Mouse (Mus musculus) spleen, postnatal 4 days (tissue): Measurements from ENCODE around the gene Orai3.
"Not testable (repeated sequence)": the region's sequence is repeated elsewhere in the genome, so short reads cannot be mapped to it uniquely, and the experiment has no call there.

Source experiments
- DNase-seq, 2 experiments: peaks; one replicate each; pipeline ENCODE4 v3.0.0; 2022; ENCODE audit warnings: low spot score in 2 of 2

Orai3 gene

DNA sequence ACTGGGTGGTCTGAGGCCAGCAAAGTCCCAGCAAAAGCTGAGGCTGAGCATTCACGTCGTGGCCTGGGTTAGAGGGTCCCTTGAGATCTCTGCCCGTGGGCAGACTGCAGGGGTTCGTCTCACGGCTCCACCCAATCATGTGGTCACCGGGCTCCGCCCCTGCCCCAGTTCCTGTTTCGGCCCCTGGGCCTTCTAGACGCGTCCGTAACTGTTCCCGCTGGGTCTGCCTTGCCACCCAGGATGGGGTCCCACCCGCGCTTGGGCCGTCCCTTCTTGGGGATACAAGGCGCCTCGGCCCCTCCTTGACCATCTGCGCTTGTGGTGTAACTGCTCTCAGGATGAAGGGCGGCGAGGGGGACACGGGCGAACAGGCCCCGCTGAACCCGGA, at the start of gene Orai3:
Orai3 (plus strand) TSS at position 165 of the 388 bp plus-strand sequence.
- DNase-seq = peak; percentile 84 to 91

DNA sequence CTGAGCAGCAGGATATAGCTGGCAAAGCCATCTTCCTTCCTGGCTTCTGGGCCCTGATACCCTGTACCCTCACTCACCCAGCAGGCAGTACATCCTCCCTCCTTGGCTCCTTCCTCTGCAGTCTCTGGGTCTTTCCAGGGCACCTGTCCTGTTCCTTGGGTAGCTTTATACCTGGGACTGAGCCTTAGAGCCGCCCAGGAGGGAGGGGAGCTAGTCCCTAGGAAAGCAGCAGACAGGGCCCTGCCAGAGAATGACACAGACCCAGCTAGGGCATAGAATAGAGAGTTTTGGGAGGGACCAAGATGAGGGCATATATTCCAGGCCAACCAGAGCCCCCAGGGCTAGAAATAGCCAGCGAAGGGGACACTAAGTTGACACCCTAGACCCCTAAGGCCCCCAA, 44.1 kb upstream of the Orai3 start:
- no peak for DNase-seq

DNA sequence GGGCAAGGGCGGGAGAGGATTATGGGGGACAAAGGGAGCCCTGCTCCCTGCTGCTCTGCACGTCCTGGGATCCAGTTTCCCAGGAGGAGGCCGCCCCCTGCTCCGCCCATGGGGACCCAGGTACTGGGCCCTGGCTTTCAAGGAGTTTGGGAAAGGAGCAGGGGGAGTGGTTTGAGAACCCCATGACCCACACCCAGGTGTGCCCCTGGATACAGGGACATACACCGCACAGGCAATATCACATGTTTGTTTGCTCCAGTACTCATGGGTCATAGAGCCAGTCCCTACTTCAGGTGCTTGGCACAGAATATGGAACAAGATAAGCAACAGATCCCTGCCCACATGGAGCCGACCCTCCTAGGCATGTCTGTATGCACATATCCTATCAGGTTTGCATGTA, 43.7 kb upstream of the Orai3 start:
- no peak for DNase-seq

DNA sequence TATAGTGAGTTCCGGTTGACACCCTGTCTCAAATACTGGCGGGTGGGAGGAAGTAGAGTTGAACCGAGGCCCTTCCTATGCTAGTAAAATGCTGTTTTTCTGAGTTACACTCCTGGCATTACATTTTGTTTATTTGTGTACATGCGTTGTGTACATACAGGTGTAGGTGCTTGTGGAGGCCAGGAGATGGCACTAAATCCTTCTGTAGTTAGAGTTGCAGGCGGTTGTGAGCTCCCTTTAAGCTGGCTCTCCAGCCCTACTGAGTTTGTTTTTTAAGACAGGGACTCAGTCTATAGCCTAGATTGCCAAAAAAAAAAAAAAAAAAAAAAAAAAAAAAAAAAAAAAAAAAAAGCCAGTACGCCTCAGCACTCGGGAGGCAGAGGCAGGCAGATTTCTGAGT, 41.7 kb upstream of the Orai3 start:
- DNase-seq = no peak

DNA sequence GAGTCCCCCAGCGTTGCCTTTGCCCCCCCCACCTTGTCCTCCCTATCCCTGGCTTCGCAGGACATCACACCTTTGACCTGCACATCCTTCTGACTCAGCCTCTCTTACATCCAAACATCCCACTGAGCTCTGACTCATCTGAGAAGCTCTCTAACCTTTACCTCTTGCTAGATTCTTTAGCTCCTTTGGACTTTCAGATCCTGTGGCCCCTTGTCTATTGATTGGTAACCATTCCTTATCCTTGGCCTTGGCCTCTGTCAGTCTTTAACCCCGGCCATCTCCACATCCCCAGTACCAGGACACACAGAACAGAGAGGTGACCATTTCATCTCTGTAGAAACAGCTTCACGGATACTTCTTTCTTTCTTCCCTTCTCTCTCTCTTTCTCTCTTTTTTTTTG, 39.4 kb upstream of the Orai3 start:
- DNase-seq = no peak

DNA sequence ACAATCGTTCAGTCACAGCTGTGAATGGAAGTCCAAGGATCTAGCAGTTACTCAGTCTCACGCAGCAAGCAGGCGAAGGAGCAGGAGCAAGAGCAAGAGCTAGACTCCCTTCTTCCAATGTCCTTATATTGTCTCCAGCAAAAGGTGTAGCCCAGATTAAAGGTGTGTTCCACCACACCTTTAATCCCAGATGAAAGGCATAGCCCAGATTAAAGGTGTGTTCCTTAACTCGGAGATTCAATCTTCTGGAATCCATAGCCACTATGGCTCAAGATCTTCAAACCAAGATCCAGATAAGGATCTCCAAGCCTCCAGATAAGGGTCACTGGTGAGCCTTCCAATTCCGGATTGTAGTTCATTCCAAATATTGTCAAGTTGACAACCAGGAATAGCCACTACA, 37.5 kb upstream of the Orai3 start, which contains the start of gene Ctf2:
Ctf2 (minus strand) TSS at position 101 of the 400 bp plus-strand sequence.
- not testable (repeated sequence) for DNase-seq

DNA sequence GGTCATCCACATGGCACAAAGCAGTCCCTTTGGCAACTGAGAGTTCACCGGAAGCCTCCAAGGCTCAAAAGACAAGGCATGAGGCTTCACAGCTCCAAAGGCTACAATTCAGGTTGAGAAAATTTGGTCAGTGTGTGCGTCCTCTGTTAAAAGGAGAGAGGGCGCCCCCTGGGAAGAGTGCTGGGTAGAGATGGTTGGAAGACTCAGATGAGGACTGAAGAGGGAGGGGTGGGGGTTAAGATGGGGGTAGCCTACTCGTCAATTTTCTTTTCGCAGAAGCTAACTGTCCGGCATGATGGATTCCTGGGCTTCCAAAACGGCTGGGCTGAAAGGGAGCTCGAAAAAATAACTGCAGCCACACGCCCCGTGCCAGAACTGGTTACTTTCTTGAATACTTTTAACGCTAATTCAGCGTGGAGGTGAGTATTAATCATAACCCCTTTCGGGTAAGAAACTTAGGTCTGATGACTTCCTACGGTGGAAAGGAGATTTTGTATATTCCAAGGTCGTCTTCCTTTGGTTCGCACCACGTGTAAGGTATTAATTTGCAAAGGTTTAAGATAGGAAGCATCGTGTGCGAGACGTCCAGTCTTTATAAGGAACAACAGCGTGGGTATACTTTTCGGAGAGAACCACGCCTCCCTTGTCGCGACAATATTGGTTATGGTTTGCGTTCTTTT, 25.1 kb upstream of the Orai3 start, which contains the start of gene Fbxl19:
Fbxl19 (plus strand) TSS at position 178 of the 680 bp plus-strand sequence.
- DNase-seq = peak; percentile 65 to 82

DNA sequence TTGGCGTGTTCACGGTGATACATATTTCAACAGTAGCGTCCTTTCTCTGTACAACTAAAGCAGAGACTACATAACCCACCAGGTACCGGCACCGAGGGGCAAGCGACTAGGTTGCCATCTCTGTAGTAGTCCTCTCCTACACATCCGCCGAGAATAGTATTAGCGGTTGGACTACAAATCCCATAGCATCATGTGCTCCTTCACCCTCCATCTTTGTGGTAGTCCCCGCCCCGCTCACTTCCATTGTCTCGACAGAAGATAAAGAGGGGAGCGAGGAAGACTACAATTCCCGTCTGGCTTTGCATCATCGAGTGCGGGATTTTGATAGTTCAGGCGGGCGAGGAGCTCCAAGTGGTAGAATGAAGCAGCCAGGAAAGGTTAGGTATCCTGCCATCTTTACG, 24.4 kb upstream of the Orai3 start:
- peak; percentile 82 to 87 for DNase-seq

DNA sequence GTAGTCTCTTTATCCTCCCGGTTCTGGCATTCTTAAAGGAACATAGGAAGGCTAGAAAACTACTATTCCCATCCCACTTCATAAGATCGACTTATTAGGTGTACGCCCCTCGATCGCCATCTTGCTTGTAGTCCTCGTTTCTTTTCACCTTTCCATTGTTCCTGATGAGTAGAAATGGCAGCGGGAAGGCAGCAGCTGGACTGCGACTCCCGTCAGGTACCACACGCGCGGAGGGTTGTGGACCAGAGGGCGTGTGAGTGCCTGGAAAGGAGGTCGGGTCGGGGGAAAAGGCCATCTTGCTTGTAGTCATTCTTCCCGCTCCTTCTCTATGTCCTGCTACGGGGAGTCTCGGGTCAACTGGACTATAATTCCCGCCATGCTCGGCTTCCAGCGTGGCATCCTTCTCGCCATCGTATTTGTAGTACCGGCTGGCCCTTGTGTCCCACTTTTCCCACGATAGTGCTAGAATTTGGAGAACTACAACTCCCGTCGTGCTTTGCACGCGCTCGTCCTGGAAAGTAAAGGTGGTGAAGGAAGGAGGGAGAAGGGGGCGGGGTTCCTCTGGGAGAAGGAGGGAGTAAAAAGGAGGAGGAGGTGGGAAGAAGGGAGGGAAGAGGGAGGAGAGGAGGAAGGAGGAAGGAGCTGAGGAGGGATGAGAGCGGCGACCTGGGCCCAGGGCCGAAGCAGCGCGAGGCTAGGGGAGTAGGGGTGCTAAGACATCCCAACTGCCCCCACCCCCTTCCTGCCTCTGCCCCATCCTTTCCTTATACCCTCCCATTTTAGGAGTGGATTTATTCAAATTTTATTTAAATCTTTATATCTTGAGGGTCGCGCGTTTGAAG, 23.7 kb upstream of the Orai3 start:
- peak; percentile 72 to 81 for DNase-seq

DNA sequence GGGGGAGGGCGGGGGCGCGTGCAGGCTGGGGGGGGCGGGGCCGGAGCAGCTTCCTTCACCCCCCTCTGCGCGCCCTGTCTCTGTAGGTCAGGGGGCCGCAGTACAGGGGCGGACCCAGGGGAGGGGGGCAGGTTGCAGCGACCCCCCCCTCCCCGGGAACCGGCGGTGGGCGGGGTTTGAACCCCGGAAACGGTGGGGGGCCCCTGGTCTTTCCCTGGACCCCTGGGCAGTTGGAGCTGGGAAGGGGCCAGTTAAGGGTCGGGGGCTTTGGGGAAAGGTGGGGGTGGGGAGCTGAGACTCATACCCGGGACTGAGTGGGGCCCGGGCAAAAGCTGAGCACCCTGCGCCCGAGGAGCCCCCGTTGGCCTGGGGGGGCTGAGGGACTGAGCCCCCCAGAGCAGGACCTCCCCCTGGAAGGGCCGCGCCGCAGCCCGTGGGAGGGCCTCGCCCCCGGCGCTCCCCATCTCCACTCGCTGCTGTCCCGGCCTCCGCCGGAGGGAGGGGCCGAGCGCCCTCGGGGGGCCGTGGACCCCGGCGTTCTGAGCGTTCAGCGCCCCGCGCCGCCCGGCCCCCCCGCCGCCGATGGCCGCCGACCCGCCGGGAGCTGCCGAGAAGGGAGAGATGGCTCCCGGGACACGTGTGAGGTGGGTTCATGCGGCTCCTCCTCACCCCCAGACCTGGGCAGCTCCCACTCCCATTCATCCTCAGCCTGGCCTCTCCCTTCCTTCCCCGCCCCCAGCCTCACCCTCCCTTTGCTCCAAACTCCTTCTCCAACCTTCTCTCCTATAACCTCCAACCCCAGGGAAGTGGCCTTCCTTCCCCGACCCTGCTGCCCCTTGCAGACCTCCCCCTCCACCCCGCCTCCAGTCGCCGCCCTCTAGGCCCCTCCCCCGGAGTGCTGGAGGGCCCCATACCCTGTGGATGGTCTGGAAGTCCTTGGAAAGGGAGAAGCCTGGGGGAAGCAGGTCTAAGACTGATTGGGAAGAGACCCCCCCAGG, 22.8 kb upstream of the Orai3 start:
- no peak for DNase-seq

DNA sequence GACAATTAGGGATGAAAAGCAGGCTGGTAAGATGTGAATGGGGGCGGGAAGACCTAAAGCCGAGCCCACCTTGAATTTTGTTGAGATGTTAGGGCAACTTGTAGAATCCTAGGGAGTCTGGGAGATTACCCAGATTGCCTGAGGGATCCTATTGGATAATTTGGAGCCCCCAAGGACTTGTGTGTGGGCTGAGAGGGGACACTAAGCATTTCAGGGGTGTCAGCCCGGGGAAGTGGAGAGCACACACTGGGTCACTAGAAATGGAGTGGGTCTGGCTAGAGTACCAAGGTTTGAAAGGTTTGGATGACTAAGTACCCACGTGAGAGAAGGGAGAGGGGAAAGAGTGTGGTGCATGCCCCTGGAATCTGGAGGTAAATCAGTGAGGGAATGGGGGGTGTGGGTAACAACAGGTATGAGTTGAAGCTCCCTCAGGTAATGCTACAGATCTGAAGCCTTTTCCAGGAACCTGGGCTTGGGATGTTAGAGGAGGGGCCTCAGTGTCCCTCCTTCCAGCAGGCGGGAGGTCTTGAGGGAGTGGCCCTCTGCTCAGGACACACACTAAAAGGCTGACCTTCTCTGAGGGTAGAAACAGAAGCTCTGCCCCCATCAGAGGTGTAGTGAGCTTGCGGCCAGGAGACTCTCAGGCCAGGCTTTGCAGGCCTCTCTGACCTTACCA, 21.9 kb upstream of the Orai3 start:
- no peak for DNase-seq

DNA sequence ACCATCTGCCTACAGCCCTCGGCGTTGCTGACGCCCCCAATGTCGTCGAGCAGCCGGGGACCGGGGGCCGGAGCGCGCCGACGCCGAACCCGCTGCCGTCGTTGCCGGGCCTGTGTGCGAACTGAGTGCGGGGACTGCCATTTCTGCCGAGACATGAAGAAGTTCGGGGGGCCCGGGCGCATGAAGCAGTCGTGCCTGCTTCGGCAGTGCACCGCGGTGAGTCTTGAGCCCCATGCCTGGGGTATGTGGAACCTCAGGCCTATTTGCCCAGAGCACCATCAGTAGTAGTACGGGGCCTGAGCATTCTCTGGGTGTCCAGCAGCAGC, 21.4 kb upstream of the Orai3 start:
- no peak for DNase-seq

DNA sequence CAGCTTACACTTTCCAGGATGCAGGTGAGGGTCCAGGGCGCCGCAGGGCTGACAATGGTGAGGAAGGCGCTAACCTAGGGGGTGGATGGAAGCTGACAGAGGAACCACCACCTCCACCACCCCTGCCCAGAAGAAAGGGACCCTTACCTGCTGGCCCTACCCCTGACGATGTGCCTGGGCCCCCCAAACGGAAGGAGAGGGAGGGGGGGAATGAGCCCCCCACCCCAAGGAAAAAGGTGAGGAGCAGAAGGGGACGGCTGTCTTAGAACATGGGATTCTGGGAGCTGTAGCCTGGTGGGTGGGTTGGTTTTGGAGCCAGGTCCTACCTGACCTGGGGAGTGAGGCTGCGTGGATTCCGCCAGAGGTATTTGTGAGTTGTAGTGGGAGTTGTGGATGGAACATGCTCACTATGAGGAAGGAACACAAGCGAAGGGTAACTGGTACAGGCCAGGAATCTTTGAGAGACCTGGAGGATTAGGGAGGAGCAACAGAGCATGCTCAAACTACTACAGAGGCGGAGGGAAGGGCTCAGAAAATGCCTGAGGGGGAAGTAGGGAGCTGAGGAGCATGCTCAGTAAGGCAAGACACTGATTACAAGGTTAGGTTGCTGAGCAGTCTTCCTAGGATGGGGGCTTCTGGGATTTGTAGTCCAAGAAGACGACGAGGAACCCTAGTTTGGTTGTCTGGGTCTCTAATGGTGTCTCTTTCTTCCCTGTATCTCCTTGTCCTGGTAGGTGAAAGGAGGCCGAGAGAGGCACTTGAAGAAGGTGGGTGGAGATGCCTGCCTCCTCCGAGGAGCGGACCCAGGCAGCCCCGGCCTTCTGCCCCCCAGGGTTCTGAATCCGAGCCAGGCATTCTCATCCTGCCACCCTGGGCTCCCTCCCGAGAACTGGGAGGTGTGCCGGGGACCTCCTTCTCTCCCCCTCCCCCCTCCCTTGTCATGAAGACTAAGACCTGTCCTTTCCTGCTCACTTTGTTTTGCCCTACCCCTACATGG, 19.2 kb upstream of the Orai3 start:
- DNase-seq = no peak

DNA sequence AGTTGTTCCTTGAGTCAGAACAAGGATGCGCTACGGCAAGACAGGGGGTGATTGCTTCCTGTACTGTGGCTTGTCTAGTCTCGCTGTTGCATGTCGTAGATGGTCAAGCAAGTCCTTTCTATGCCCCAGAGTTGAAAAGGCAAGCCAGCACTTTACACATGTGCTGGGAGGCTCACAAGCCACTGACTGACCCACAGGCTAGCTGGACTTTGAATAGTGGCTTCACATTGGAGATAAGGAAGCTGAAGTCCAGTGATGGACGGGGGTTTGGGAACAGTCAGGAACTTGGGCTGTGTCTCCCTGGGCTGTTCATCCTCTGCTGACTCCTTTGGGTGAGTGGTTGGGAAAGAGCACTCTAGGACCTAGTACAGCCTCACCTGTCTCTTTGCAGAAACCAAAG, 18.0 kb upstream of the Orai3 start:
- no peak for DNase-seq

DNA sequence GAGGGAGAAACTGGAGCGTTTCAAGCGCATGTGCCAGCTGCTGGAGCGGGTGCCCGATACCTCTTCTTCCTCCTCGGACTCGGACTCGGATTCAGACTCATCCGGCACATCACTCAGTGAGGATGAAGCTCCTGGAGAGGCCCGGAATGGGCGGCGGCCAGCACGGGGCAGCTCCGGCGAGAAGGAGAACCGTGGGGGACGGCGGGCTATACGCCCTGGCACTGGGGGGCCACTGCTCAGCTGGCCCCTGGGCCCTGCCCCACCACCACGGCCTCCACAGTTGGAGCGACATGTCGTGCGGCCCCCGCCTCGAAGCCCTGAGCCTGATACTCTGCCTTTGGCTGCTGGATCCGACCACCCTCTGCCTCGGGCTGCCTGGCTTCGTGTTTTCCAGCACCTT, 17.5 kb upstream of the Orai3 start:
- DNase-seq = no peak

DNA sequence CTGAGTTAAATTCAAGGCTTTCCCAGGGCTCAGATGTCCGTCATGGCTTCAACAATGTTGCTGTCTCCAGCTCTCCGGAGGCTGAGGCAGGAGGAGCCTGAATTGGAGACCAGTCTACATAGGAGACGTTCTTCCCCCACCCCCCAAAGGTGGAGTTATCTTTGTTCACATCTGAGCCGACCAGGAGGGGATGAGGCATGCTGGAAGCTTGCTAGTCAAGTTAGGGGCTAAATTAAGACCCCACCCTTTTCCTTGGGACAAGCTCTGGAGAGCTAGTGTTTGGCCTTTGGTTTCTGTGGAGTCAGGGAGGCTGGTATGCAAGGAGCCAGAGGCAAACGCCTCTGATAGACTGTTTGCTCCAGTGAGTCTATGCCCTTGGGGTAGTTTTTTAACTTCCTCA, 16.5 kb upstream of the Orai3 start:
- DNase-seq = no peak

DNA sequence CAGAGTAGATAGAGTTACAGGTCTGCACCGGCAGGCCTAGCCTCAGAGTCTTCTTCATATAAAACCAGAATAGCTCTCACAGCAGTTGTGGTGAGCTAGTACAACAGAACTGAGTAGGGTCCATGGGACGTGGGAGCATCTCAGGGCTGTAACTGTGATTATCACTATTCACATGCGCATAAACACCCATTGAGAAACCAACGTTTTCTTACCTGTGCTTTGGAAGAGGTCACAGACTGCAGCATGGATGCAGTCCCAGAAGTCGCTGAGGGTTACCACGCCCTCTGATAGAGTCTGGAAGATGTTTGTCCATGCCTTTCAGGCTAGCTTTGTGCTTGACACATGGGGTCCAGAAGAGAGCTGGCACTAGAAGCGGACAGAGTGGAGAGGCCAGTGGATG, 15.9 kb upstream of the Orai3 start:
- DNase-seq = no peak

DNA sequence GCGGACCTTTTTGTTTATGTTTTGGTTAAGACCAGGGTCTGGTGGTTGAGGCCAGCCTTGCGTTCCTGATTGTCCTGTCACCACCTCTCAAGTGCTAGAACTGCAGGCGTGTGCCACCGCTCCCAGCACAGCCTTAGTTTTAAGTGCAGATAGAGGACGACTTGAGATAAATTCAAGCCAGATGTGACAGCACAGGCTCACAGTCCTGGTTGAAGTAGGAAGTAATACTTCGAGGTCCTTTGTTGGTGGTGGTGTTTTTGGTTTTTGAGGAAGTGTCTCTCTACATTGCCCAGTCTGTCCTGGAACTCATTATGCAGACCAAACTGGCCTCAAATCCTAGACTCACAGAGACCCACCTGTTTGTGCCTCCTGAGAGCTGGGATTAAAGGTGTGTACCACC, 9.9 kb upstream of the Orai3 start:
- DNase-seq = no peak

DNA sequence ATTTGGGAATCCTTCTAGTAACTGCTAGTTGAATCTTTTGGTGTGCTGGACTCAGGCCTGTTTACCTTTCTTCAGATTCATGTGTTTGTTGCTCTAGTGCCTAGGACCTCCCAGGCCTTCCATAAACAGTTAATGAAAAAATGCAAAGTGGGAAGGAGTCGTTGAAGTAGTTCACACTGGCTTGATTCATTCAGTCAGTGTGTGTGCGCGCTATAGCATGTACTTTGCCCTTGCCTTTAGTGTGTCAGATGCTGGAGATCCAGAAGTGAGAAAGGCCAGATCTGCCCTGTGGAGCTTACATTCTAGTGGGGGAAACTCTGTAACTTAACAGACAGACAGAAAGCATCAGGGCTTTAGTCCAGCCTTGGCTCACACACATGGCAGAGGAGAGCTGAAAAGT, 9.1 kb upstream of the Orai3 start:
- no peak for DNase-seq

DNA sequence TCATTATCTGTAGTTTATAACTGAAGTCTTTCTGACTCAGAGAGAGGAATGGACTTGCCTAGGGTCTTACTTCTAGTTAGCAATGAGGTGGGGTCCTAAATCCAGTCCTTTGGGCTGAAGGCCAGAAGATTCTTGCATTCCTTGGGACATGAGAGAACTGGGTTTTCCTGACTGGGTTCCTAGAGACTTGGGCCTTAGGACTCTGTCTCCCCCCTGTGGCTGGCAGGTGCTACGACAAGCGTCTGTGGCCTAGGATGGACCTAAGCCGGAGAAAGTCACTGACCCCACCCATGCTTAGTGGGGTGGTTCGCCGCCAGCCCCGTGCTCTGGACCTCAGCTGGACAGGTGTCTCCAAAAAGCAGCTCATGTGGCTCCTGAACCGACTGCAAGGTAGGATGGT, 8.6 kb upstream of the Orai3 start:
- DNase-seq = peak; percentile 74 to 90
